Mouse (Mus musculus): ENCODE data around the gene Ceacam14. TPM values are rescaled to one million over a fixed set of nuclear protein-coding genes. Genes with fewer than 3 reads are reported as not detected.

The Ceacam14 gene
- not detected for total RNA-seq (2021)
- long read RNA-seq, experiment 1, result 0 reads
- long read RNA-seq, experiment 2, result 0 reads

DNA sequence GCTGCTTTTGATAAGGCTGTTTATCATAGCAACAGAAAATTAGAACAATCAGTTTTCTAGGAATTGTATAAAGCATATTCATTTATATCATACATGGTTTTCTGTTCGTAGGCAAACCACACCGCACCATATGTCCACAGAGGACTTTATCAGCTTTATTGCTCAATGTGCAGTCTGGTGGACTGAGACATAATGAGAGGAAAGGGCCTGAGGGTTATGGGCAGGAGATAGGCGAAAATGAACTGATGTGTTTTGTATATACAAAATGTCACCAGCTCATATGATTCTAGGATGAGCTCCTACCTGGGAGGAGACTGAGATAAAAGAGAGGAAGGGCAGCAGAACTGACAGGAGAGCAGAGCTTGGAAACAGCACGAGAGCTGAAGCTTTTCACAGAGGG lies at the start of gene Ceacam14:
Gene Ceacam14 (plus strand): TSS at position 301 of the 400 bp plus-strand sequence.
- no peak for DNase-seq (ENCODE audit: low spot score in 2 of 2)

Other genes starting within 250 kb of the Ceacam14 start
- not detected for gene Ceacam5, start 99.4 kb upstream of the Ceacam14 start, total RNA-seq (2021)
- not detected for gene Gm5155, start 59.1 kb downstream of the Ceacam14 start, total RNA-seq (2021)
- gene Ceacam11, start 159.5 kb downstream of the Ceacam14 start, total RNA-seq (2021), result not detected
- not detected for gene Ceacam13, start 197.3 kb downstream of the Ceacam14 start, total RNA-seq (2021)